Mouse (Mus musculus) gonadal fat pad, adult 2 months (tissue): ENCODE measurements around the gene Fstl3. TPM values are rescaled to one million over a fixed set of nuclear protein-coding genes. Genes with fewer than 3 reads are reported as not detected.
"Not testable (repeated sequence)": the region's sequence is repeated elsewhere in the genome, so short reads cannot be mapped to it uniquely, and the experiment has no call there.

Source experiments
- DNase-seq: peaks from one replicate; pipeline ENCODE4 v3.0.0-alpha.2; 2012; ENCODE audit warnings: low read depth
- polyA plus RNA-seq: library from polyadenylated mRNA; depleted of rRNA; stranded (reverse); fragments of >200 nt; gene quantifications from 2 replicates; pipeline ENCODE4 v1.2.3, GENCODE M21; 2012; rRNA removed

Gene Fstl3
- polyA plus RNA-seq: 41.0 and 43.3 TPM in 2 replicates

DNA sequence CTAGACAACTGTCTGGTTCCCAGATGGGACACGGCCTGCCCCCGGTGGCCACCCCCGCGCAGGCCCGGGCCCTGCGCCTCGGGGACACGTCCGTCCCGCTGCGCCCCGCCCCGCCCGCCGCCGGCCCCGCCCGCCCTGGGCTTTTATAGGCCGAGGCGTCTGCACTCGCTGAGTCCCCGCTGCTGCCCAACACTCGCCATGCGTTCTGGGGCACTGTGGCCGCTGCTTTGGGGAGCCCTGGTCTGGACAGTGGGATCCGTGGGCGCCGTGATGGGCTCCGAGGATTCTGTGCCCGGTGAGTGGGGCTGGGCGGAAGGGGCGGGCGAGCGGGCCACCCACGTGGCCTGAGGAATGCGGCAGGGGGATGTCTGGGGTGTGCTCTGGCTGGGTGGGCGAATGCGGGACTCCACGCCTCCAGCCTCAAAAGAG, at the start of gene Fstl3:
Fstl3 (plus strand) TSS at position 170 of the 429 bp plus-strand sequence.
- no peak for DNase-seq

DNA sequence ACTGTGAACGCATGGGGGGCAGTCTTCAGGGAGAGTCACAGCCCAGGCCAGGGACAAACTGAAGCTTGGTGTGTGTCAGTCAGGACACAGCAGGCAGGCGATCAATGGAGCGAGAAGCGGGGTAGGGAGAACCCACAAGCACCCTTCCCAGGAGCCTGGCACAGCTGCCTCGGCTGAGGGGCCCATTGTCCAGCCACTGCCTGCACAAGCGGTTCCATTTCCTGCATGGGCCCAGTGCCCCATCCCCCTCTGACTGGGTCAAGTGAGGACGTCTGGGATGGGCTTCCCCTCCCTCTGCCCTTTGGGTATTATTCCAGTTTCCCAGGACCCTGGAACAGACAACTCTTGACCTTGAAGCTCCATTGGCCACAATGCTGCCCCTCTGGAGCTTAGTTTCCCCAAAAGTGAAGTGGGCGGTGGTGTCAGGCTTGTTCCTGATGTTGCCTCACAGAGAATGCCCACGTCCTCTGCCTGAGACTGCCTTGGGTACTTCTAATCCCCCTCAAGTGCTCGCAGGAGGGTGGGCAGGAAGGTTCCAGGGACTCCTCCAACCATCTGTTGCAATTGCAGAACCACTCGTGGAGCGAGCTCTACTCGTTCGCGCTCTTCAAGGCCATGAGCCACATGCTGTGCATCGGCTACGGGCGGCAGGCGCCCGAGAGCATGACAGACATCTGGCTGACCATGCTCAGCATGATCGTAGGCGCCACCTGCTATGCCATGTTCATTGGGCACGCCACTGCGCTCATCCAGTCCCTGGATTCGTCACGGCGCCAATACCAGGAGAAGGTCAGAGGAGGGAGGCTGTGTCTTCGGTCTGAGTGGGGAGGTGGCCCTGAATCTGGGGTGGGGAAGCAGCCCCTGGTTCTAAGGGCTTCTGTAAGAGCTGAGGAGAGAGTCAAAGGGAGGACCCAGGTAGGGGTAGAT, 48.5 kb upstream of the Fstl3 start:
- no peak for DNase-seq

GRCm38 (mm10) chr10:79729357-79729965, 47.6 kb upstream of the Fstl3 start:
- no peak for DNase-seq

- DNase-seq: no peak
These were observed 44.6 kb upstream of the Fstl3 start for GRCm38 (mm10) chr10:79732500-79732899.

DNA sequence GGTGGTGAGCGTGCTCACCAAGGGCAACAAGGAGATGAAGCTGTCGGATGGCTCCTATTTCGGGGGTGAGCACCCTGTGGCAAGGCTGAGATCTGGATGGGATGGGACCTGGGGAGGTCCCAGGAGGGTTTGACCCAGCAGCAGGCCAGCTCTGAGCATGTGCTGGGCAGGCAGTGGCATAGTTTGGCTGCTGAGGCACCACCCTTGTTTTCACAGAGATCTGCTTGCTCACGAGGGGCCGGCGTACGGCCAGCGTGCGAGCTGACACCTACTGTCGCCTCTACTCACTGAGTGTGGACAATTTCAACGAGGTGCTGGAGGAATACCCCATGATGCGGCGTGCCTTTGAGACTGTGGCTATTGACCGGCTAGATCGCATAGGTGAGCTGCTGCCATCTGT, 43.2 kb upstream of the Fstl3 start:
- DNase-seq: no peak

DNA sequence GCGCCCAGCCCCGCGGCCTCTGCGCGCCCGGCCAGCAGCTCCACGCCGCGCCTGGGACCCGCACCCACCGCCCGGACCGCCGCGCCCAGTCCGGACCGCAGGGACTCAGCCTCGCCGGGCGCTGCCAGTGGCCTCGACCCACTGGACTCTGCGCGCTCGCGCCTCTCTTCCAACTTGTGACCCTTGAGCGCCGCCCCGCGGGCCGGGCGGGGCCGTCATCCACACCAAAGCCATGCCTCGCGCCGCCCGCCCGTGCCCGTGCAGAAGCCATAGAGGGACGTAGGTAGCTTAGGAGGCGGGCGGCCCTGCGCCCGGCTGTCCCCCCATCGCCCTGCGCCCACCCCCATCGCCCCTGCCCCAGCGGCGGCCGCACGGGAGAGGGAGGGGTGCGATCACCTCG, 41.7 kb upstream of the Fstl3 start:
- no peak for DNase-seq

GRCm38 (mm10) chr10:79736706-79737105, 40.4 kb upstream of the Fstl3 start:
- no peak for DNase-seq

GRCm38 (mm10) chr10:79738259-79738658, 38.8 kb upstream of the Fstl3 start:
- DNase-seq: no peak

DNA sequence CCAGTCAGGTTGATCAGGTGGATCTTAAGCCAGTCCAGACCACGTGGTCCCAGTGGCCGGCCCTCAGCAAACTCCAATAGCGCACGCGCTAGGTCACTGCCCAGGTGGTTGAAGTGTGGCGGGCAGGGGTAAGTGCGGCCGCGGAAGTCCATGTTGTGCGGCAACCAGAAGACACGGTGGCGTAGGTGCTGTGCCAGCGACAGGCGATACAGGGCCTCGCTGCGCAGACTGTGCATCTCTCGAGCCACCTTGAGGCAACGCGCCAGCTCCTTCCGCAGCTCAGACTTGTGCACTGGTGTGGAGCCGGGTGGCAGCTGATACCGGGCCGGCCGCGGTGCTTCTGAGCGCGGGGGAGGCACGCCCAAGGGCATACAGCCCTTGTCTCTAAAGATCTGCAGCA, 37.8 kb upstream of the Fstl3 start:
- DNase-seq: no peak

DNA sequence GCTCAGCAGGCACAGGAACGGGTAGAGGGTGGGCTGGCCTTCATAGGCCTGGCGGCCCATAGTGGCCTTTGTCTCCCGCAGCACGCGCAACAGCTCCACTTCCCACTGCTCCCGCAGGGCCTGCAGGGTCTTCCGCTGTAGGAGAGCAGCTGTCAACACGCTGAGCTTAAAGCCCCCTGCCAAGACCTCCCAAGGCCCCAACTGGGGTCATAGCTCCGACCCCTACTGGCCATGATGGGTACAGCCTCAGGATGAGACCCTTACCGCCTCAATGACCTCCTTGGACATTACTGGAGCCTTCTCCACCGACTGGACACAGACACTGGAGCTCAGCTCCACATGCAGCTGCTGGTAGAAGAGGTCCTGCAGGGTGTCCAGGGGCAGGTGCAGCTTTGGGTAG, 36.2 kb upstream of the Fstl3 start:
- DNase-seq: no peak

GRCm38 (mm10) chr10:79743161-79743560, 33.9 kb upstream of the Fstl3 start:
- no peak for DNase-seq

DNA sequence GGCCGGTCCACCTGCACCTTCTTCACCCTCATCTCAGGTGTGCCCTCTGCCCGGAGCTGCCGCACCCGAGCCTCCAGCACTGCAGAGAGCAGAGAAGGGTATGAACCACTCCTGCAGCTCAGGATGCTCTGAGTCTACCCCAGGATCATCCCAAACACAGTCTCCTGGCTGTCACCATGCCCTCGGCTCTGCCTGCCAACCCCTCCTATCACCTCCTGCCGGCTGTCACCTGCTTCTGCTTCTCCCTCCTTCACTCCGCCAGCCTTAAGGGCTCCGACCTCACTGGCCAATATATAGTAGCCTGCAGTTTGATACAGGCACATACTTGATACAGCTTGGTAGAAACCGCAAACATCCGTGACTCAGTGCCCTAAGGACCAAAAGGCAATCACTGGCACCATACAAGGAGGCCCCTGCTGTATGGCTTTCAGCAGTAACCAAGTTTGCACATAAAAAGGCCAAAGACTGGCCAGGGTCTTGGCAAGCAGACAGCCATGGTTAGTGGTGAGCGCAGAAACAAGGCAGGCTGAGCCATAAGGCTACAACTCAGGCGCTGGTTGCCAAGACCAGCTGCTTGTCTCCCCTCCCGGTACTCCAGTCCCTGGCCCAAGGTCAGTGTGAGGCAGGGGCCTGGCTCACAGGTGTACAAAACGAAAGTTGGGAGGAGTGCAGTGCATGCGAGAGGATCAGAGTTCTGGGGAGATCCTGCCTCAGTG, 33.3 kb upstream of the Fstl3 start:
- DNase-seq: no peak

DNA sequence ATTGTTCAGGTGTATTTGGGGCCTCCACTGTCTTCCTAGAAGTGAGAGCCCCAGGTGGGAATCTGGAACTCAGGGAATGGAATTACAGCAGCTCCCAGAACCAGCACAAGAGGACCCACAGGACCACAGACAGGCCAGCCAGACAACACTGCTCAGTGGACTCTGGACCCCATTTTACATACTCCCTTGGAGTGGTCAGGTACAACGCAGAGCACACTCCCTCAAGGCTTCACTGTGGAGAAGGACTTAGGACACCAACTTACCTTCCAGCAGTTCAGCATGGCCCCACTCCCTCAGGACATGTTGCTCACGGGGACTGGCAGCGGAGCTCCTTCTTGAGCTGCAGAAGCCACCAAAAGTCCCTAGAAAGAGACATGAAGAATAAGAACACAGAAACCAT, 31.7 kb upstream of the Fstl3 start:
- DNase-seq: no peak

DNA sequence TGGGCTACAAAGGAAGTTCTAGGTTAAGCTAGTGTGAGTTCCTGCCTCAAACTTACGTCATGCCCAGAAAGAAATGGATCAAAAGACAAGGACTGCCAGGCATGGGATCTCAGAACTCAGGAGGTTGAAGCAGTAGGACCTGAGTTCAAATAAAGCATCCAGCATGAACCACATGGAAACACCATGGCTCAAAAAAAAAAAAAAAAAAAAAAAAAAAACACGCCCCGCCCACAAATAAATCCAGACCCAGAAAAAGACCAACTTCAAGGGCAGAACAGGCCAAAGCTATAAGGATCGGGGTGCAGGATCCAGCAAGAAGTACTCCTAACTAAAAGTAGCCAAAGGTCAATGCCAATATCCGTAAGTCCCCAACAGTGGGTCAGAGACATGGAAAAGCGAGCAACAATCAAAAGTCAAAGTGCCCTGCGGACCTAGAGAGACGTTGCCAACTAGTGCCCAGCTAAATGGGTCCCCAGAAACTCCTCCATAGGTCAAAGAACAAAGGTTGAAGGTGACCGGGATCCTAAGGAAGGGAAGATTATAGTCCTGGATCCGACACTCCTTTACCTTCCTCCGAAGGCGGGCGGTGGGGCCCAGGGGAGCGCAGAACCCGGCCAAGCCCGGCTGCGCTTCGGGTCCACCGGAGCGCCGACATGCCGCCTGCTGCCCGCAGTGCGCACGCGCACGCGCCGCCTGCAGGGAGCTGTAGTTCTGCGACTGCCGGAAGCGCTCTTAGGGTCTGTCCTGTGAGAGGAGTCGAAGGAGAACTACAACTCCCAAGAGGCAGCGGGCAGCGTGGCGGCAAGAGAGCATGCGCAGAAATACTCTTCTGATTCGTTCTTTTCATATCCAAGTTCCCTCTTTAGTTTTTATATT, 30.9 kb upstream of the Fstl3 start, which contains the start of gene Polrmt:
Polrmt (minus strand) TSS at position 684 of the 876 bp plus-strand sequence.
- peak; percentile 71 for DNase-seq

DNA sequence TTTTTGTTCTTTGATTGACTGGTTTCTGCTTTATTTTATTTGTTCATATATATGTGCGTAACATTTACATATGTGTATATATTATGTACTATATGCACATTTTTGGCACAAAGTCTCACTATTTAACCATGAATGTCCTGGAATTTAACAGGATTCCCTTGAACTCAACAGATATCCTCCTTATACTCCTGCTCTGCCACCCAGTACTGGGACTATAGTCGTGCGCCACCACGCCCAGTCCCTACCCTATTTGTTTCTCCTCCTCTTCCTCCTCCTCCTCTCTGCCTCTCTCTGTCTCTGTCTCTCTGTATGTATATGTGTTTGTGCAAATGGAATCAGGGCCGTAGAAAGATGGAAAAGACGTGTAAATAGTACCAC, 30.3 kb upstream of the Fstl3 start:
- no peak for DNase-seq

DNA sequence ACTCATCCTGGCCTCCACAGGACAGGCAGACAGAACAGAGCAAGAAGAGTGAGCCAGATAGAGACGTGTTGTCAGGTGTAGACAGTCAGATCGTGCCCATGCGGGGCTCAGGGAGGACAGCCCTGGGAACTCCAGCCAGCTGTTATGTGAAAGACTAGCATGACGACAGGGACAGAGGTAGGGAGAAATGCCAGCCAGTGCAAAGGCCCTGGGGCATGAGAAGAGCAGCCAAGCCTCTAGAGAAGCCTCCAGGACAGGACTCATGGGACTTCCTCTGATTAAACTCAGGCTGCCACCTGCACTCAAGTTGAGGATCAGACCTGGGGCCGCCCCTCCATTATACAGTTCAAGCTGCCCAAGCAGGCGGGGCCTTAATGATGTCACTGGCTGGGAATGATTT, 28.6 kb upstream of the Fstl3 start:
- no peak for DNase-seq

GRCm38 (mm10) chr10:79754856-79755516, 22.1 kb upstream of the Fstl3 start, which contains the start of gene Fgf22:
TSS of gene Fgf22 (plus strand) at chr10:79755076.
- DNase-seq: no peak

GRCm38 (mm10) chr10:79755854-79756253, 21.2 kb upstream of the Fstl3 start:
- DNase-seq: no peak

GRCm38 (mm10) chr10:79756660-79757059, 20.4 kb upstream of the Fstl3 start:
- no peak for DNase-seq

DNA sequence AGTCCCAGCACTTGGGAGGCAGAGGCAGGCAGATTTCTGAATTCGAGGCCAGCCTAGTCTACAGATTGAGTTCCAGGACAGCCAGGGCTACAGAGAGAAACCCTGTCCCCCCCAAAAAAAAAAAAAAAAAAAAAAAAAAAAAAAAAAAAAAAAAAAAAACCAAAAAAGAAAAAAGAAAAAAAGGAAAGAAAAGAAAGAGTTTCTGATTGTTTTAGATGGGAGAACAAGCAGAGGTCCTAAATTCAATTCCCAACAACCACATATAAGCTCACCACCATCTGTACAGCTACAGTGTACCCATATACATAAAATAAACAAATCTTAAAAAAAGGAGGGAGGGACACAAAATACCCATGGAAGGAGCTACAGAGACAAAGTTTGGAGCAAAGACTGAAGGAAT, 17.4 kb upstream of the Fstl3 start:
- not testable (repeated sequence) for DNase-seq
